Mouse (Mus musculus) E14TG2a.4 (cell line): Measurements from ENCODE around the gene Sox11.

ENCODE experiments used
- CTCF ChIP-seq: conservative IDR thresholded peaks from 2 replicates; pipeline ENCODE4 v1.5.1; 2014; ENCODE audit warnings: low read length
- POU5F1 ChIP-seq: IDR thresholded peaks from 2 replicates; pipeline ENCODE4 v1.6.1; 2014; ENCODE audit warnings: low read length, borderline replicate concordance

- TF ChIP-seq CTCF, result no peak
- TF ChIP-seq POU5F1, result no peak
Observed at GRCm38 (mm10) chr12:27293208-27293607, 49.2 kb downstream of the Sox11 start.
